Mouse (Mus musculus): ENCODE results near the gene Gm13277. TPM values are rescaled to one million over a fixed set of nuclear protein-coding genes. Genes with fewer than 3 reads are reported as not detected.

Gm13277 gene
- total and polyA plus RNA-seq, 2 experiments from 2014 or later: not detected

Other genes starting within 250 kb of the Gm13277 start
Only the 30 nearest of the 31 such genes appear.
- not detected in 2 replicates for gene Ifna14, start 216.8 kb upstream of the Gm13277 start, total RNA-seq (2014; rRNA removed; ENCODE audit: low replicate concordance)
- not detected in 2 replicates for gene Ifna14, start 216.8 kb upstream of the Gm13277 start, polyA plus RNA-seq (2015; fragmentation: Nextera tagmentation; extraction: Ambion mirVana)
- gene Ifna9, start 196.2 kb upstream of the Gm13277 start, total RNA-seq (2014; rRNA removed; ENCODE audit: low replicate concordance): not detected in 2 replicates
- not detected in 2 replicates for gene Ifna9, start 196.2 kb upstream of the Gm13277 start, polyA plus RNA-seq (2015; fragmentation: Nextera tagmentation; extraction: Ambion mirVana)
- not detected in 2 replicates for gene Ifna12, start 185.3 kb upstream of the Gm13277 start, total RNA-seq (2014; rRNA removed; ENCODE audit: low replicate concordance)
- not detected in 2 replicates for gene Ifna12, start 185.3 kb upstream of the Gm13277 start, polyA plus RNA-seq (2015; fragmentation: Nextera tagmentation; extraction: Ambion mirVana)
- gene C87499, start 154.2 kb upstream of the Gm13277 start, total RNA-seq (2014; rRNA removed; ENCODE audit: low replicate concordance): not detected in 2 replicates
- not detected in 2 replicates for gene C87499, start 154.2 kb upstream of the Gm13277 start, polyA plus RNA-seq (2015; fragmentation: Nextera tagmentation; extraction: Ambion mirVana)
- gene Ifna13, start 144.2 kb upstream of the Gm13277 start, total RNA-seq (2014; rRNA removed; ENCODE audit: low replicate concordance): not detected in 2 replicates
- gene Ifna13, start 144.2 kb upstream of the Gm13277 start, polyA plus RNA-seq (2015; fragmentation: Nextera tagmentation; extraction: Ambion mirVana): not detected in 2 replicates
- not detected in 2 replicates for gene Ifna16, start 111.7 kb upstream of the Gm13277 start, total RNA-seq (2014; rRNA removed; ENCODE audit: low replicate concordance)
- gene Ifna16, start 111.7 kb upstream of the Gm13277 start, polyA plus RNA-seq (2015; fragmentation: Nextera tagmentation; extraction: Ambion mirVana): not detected in 2 replicates
- gene Ifna2, start 104.7 kb upstream of the Gm13277 start, total RNA-seq (2014; rRNA removed; ENCODE audit: low replicate concordance): not detected in 2 replicates
- gene Ifna2, start 104.7 kb upstream of the Gm13277 start, polyA plus RNA-seq (2015; fragmentation: Nextera tagmentation; extraction: Ambion mirVana): not detected in 2 replicates
- not detected in 2 replicates for gene Ifnab, start 97.3 kb upstream of the Gm13277 start, total RNA-seq (2014; rRNA removed; ENCODE audit: low replicate concordance)
- gene Ifnab, start 97.3 kb upstream of the Gm13277 start, polyA plus RNA-seq (2015; fragmentation: Nextera tagmentation; extraction: Ambion mirVana): not detected in 2 replicates
- gene Gm26566, start 66.8 kb upstream of the Gm13277 start, total RNA-seq (2014; rRNA removed; ENCODE audit: low replicate concordance): 0.69 and 0.81 TPM in 2 replicates
- 0.52 and 0.66 TPM in 2 replicates for gene Gm26566, start 66.8 kb upstream of the Gm13277 start, polyA plus RNA-seq (2015; fragmentation: Nextera tagmentation; extraction: Ambion mirVana)
- 115 and 134 TPM in 2 replicates for gene Klhl9, start 66.2 kb upstream of the Gm13277 start, total RNA-seq (2014; rRNA removed; ENCODE audit: low replicate concordance)
- 65.9 and 66.7 TPM in 2 replicates for gene Klhl9, start 66.2 kb upstream of the Gm13277 start, polyA plus RNA-seq (2015; fragmentation: Nextera tagmentation; extraction: Ambion mirVana)
- not detected in 2 replicates for gene Gm13271, start 33.8 kb upstream of the Gm13277 start, total RNA-seq (2014; rRNA removed; ENCODE audit: low replicate concordance)
- gene Gm13271, start 33.8 kb upstream of the Gm13277 start, polyA plus RNA-seq (2015; fragmentation: Nextera tagmentation; extraction: Ambion mirVana): not detected in 2 replicates
- not detected in 2 replicates for gene Gm13283, start 28.5 kb upstream of the Gm13277 start, total RNA-seq (2014; rRNA removed; ENCODE audit: low replicate concordance)
- gene Gm13283, start 28.5 kb upstream of the Gm13277 start, polyA plus RNA-seq (2015; fragmentation: Nextera tagmentation; extraction: Ambion mirVana): 0.25 and 0.46 TPM in 2 replicates
- not detected in 2 replicates for gene Gm13290, start 14.8 kb upstream of the Gm13277 start, total RNA-seq (2014; rRNA removed; ENCODE audit: low replicate concordance)
- gene Gm13290, start 14.8 kb upstream of the Gm13277 start, polyA plus RNA-seq (2015; fragmentation: Nextera tagmentation; extraction: Ambion mirVana): 0.20 TPM in 1 of 2 replicates, not detected in the other
- gene Gm13289, start 11.7 kb upstream of the Gm13277 start, total RNA-seq (2014; rRNA removed; ENCODE audit: low replicate concordance): not detected in 2 replicates
- not detected in 2 replicates for gene Gm13289, start 11.7 kb upstream of the Gm13277 start, polyA plus RNA-seq (2015; fragmentation: Nextera tagmentation; extraction: Ambion mirVana)
- gene Gm13272, start 8.8 kb upstream of the Gm13277 start, total RNA-seq (2014; rRNA removed; ENCODE audit: low replicate concordance): not detected in 2 replicates
- not detected in 2 replicates for gene Gm13272, start 8.8 kb upstream of the Gm13277 start, polyA plus RNA-seq (2015; fragmentation: Nextera tagmentation; extraction: Ambion mirVana)
- gene Ifnz, start 6.5 kb upstream of the Gm13277 start, total RNA-seq (2014; rRNA removed; ENCODE audit: low replicate concordance): not detected in 2 replicates
- 0.22 and 0.41 TPM in 2 replicates for gene Ifnz, start 6.5 kb upstream of the Gm13277 start, polyA plus RNA-seq (2015; fragmentation: Nextera tagmentation; extraction: Ambion mirVana)
- gene Gm13276, start 2.9 kb upstream of the Gm13277 start, total RNA-seq (2014; rRNA removed; ENCODE audit: low replicate concordance): not detected in 2 replicates
- not detected in 2 replicates for gene Gm13276, start 2.9 kb upstream of the Gm13277 start, polyA plus RNA-seq (2015; fragmentation: Nextera tagmentation; extraction: Ambion mirVana)
- not detected in 2 replicates for gene Gm13278, start 2.9 kb downstream of the Gm13277 start, total RNA-seq (2014; rRNA removed; ENCODE audit: low replicate concordance)
- gene Gm13278, start 2.9 kb downstream of the Gm13277 start, polyA plus RNA-seq (2015; fragmentation: Nextera tagmentation; extraction: Ambion mirVana): not detected in 2 replicates
- gene Gm13275, start 5.9 kb downstream of the Gm13277 start, total RNA-seq (2014; rRNA removed; ENCODE audit: low replicate concordance): not detected in 2 replicates
- not detected in 2 replicates for gene Gm13275, start 5.9 kb downstream of the Gm13277 start, polyA plus RNA-seq (2015; fragmentation: Nextera tagmentation; extraction: Ambion mirVana)
- not detected in 2 replicates for gene Gm13279, start 8.8 kb downstream of the Gm13277 start, total RNA-seq (2014; rRNA removed; ENCODE audit: low replicate concordance)
- gene Gm13279, start 8.8 kb downstream of the Gm13277 start, polyA plus RNA-seq (2015; fragmentation: Nextera tagmentation; extraction: Ambion mirVana): not detected in 2 replicates
- 0.50 and 0.66 TPM in 2 replicates for gene Gm13285, start 11.0 kb downstream of the Gm13277 start, total RNA-seq (2014; rRNA removed; ENCODE audit: low replicate concordance)
- gene Gm13285, start 11.0 kb downstream of the Gm13277 start, polyA plus RNA-seq (2015; fragmentation: Nextera tagmentation; extraction: Ambion mirVana): 0.78 and 0.85 TPM in 2 replicates
- gene Gm13287, start 14.6 kb downstream of the Gm13277 start, total RNA-seq (2014; rRNA removed; ENCODE audit: low replicate concordance): not detected in 2 replicates
- gene Gm13287, start 14.6 kb downstream of the Gm13277 start, polyA plus RNA-seq (2015; fragmentation: Nextera tagmentation; extraction: Ambion mirVana): not detected in 2 replicates
- not detected in 2 replicates for gene Gm13288, start 16.9 kb downstream of the Gm13277 start, total RNA-seq (2014; rRNA removed; ENCODE audit: low replicate concordance)
- gene Gm13288, start 16.9 kb downstream of the Gm13277 start, polyA plus RNA-seq (2015; fragmentation: Nextera tagmentation; extraction: Ambion mirVana): not detected in 2 replicates
- not detected in 2 replicates for gene Ifna7, start 27.6 kb downstream of the Gm13277 start, total RNA-seq (2014; rRNA removed; ENCODE audit: low replicate concordance)
- gene Ifna7, start 27.6 kb downstream of the Gm13277 start, polyA plus RNA-seq (2015; fragmentation: Nextera tagmentation; extraction: Ambion mirVana): not detected in 2 replicates
- gene Ifna11, start 31.3 kb downstream of the Gm13277 start, total RNA-seq (2014; rRNA removed; ENCODE audit: low replicate concordance): not detected in 2 replicates
- gene Ifna11, start 31.3 kb downstream of the Gm13277 start, polyA plus RNA-seq (2015; fragmentation: Nextera tagmentation; extraction: Ambion mirVana): not detected in 2 replicates
- not detected in 2 replicates for gene Ifna6, start 38.8 kb downstream of the Gm13277 start, total RNA-seq (2014; rRNA removed; ENCODE audit: low replicate concordance)
- gene Ifna6, start 38.8 kb downstream of the Gm13277 start, polyA plus RNA-seq (2015; fragmentation: Nextera tagmentation; extraction: Ambion mirVana): not detected in 2 replicates
- gene Ifna5, start 46.9 kb downstream of the Gm13277 start, total RNA-seq (2014; rRNA removed; ENCODE audit: low replicate concordance): not detected in 2 replicates
- gene Ifna5, start 46.9 kb downstream of the Gm13277 start, polyA plus RNA-seq (2015; fragmentation: Nextera tagmentation; extraction: Ambion mirVana): not detected in 2 replicates
- not detected in 2 replicates for gene Ifna4, start 53.2 kb downstream of the Gm13277 start, total RNA-seq (2014; rRNA removed; ENCODE audit: low replicate concordance)
- not detected in 2 replicates for gene Ifna4, start 53.2 kb downstream of the Gm13277 start, polyA plus RNA-seq (2015; fragmentation: Nextera tagmentation; extraction: Ambion mirVana)
- gene Ifna1, start 61.5 kb downstream of the Gm13277 start, total RNA-seq (2014; rRNA removed; ENCODE audit: low replicate concordance): not detected in 2 replicates
- gene Ifna1, start 61.5 kb downstream of the Gm13277 start, polyA plus RNA-seq (2015; fragmentation: Nextera tagmentation; extraction: Ambion mirVana): not detected in 2 replicates
- not detected in 2 replicates for gene Ifne, start 91.6 kb downstream of the Gm13277 start, total RNA-seq (2014; rRNA removed; ENCODE audit: low replicate concordance)
- not detected in 2 replicates for gene Ifne, start 91.6 kb downstream of the Gm13277 start, polyA plus RNA-seq (2015; fragmentation: Nextera tagmentation; extraction: Ambion mirVana)

Measured in heart, postnatal 0 days (tissue).